Mouse (Mus musculus) limb, embryonic 13.5 days (tissue): ENCODE measurements around the gene Fut1. TPM values are rescaled to one million over a fixed set of nuclear protein-coding genes. Genes with fewer than 3 reads are reported as not detected.

Experiments used
- ATAC-seq: fragments of 200-750 bp; cut with Nextera tagmentation; 2 replicates; pipeline ENCODE4 v1.8.0; 2017; ENCODE audit warnings: low read depth, moderate number of reproducible peaks, moderate TSS enrichment; ENCODE audit not compliant: low FRiP score
- H3K27ac ChIP-seq: fragments of 300-500 bp; sonication (generic); 2 replicates; pipeline ENCODE4 v1.5.1; 2015; ENCODE audit warnings: inconsistent platforms, mild to moderate bottlenecking, moderate library complexity
- H3K27me3 ChIP-seq: fragments of 300-500 bp; sonication (generic); 2 replicates; pipeline ENCODE4 v1.6.1; 2015; ENCODE audit warnings: mild to moderate bottlenecking, inconsistent platforms
- H3K36me3 ChIP-seq: fragments of 300-500 bp; sonication (generic); 2 replicates; pipeline ENCODE4 v1.6.1; 2015; ENCODE audit warnings: inconsistent platforms, mild to moderate bottlenecking, moderate library complexity
- H3K4me1 ChIP-seq: fragments of 300-500 bp; sonication (generic); 2 replicates; pipeline ENCODE4 v1.6.1; 2015; ENCODE audit warnings: inconsistent platforms
- H3K4me2 ChIP-seq: fragments of 300-500 bp; sonication (generic); replicated peaks from 2 replicates; pipeline ENCODE4 v1.6.1; 2015; ENCODE audit warnings: inconsistent platforms, mild to moderate bottlenecking, moderate library complexity
- H3K4me3 ChIP-seq: fragments of 300-500 bp; sonication (generic); 2 replicates; pipeline ENCODE4 v1.5.1; 2015; ENCODE audit warnings: moderate library complexity, mild to moderate bottlenecking, inconsistent platforms
- H3K9ac ChIP-seq: fragments of 300-500 bp; sonication (generic); 2 replicates; pipeline ENCODE4 v1.6.1; 2015; ENCODE audit warnings: mild to moderate bottlenecking, inconsistent platforms
- H3K9me3 ChIP-seq: fragments of 300-500 bp; sonication (generic); 2 replicates; pipeline ENCODE4 v1.6.1; 2016; ENCODE audit warnings: inconsistent platforms
- WGBS: fragments of 180-500 bp; shearing (Covaris S2); methylation state at CpG from one replicate; pipeline ENCODE4 v1.1.7; 2015; 5-methylcytosine and 5-hydroxymethylcytosine counted together
- polyA plus RNA-seq: library from polyadenylated mRNA; unstranded; fragments of >200 nt; fragmentation: Nextera tagmentation; extraction: Ambion mirVana; gene quantifications from 2 replicates; pipeline ENCODE4 v1.2.1, GENCODE M21; 2015

Gene Fut1
- polyA plus RNA-seq, 1 experiment from 2014 or later, result 0.29 TPM

GRCm38 (mm10) chr7:45666161-45666560 lies 49.1 kb downstream of the Fut1 start, which contains the start of gene Fut2:
Gene Fut2 (minus strand): TSS chr7:45666394.
- no peak for ATAC-seq
- Histone ChIP-seq H3K4me1 (0 out of 2 replicates have a peak, but pooled peaks cover 5% of the 10 kb centered on the region), H3K9ac (no peak within 1 kb of the TSS), H3K27me3 (0 out of 2 replicates have a peak, but pooled peaks cover 2% of the 10 kb centered on the region), H3K4me2 (no peak within 1 kb of the TSS), H3K36me3 (no peaks in the 10 kb centered on the region), H3K4me3 (no peak within 1 kb of the TSS), H3K27ac (no peak within 1 kb of the TSS), H3K9me3 (peaks cover 5% of the 10 kb centered on the region; the same call in 1 of the 2 replicates)
- WGBS, result 82% methylated on average over 7 of the region's 7 CpGs

GRCm38 (mm10) chr7:45667761-45668160 lies 50.7 kb downstream of the Fut1 start:
- ATAC-seq, result no peak
- H3K9ac ChIP-seq, result no peak overlapping the region
- H3K4me3 ChIP-seq, result no peak overlapping the region
- H3K4me2 ChIP-seq, result no peak overlapping the region
- no peak overlapping the region for H3K27ac ChIP-seq
- no peaks in the 10 kb centered on the region for H3K36me3 ChIP-seq
- H3K4me1 ChIP-seq, result 0 out of 2 replicates have a peak, but pooled peaks cover 5% of the 10 kb centered on the region
- peaks cover 5% of the 10 kb centered on the region; the same call in 1 of the 2 replicates for H3K9me3 ChIP-seq
- 0 out of 2 replicates have a peak, but pooled peaks cover 2% of the 10 kb centered on the region for H3K27me3 ChIP-seq
- 74% methylated on average over 14 of the region's 14 CpGs for WGBS

DNA sequence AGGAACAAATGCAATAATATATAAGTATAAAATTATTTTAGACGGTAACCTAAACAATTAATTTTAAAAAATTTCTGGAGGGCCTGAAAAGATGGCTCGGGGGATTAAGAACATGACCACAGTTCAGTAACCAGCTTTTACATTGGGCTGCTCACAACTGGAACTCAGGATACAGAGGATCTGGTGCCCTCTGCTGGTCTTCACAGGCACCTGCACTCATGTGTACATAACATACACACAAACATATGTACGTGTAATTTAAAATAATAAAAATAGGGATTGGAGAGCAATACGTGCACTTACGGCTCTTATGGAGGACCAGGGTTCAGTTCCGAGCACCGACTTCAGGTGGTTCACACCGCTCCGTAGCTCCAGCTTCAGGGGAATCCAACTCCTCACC lies 51.8 kb downstream of the Fut1 start:
- Histone ChIP-seq H3K36me3 (no peaks in the 10 kb centered on the region), H3K27ac (no peak overlapping the region), H3K27me3 (0 out of 2 replicates have a peak, but pooled peaks cover 2% of the 10 kb centered on the region), H3K4me1 (0 out of 2 replicates have a peak, but pooled peaks cover 5% of the 10 kb centered on the region), H3K4me3 (no peak overlapping the region), H3K4me2 (no peak overlapping the region), H3K9me3 (peaks cover 5% of the 10 kb centered on the region; the same call in 1 of the 2 replicates), H3K9ac (no peak overlapping the region)
- ATAC-seq, result no peak
- 94% methylated on average over 9 of the region's 9 CpGs for WGBS

Other genes with a start within 250 kb of the Fut1 start
- gene Lin7b, start 246.7 kb upstream of the Fut1 start, polyA plus RNA-seq, result 1.4 and 2.5 TPM in 2 replicates
- 262 and 283 TPM in 2 replicates for gene Snrnp70, start 221.5 kb upstream of the Fut1 start, polyA plus RNA-seq
- 0.09 TPM in 1 of 2 replicates, not detected in the other for gene Kcna7, start 211.6 kb upstream of the Fut1 start, polyA plus RNA-seq
- gene Ntf5, start 203.6 kb upstream of the Fut1 start, polyA plus RNA-seq, result 3.0 and 3.2 TPM in 2 replicates
- gene Lhb, start 196.5 kb upstream of the Fut1 start, polyA plus RNA-seq, result 0.40 TPM in 1 of 2 replicates, not detected in the other
- 41.7 and 45.9 TPM in 2 replicates for gene Gys1, start 182.4 kb upstream of the Fut1 start, polyA plus RNA-seq
- 142 and 144 TPM in 2 replicates for gene Ruvbl2, start 179.2 kb upstream of the Fut1 start, polyA plus RNA-seq
- gene Ftl1, start 157.4 kb upstream of the Fut1 start, polyA plus RNA-seq, result 5,430 and 5,479 TPM in 2 replicates
- 167 and 170 TPM in 2 replicates for gene Bax, start 150.4 kb upstream of the Fut1 start, polyA plus RNA-seq
- gene Tulp2, start 135.4 kb upstream of the Fut1 start, polyA plus RNA-seq, result 1.0 and 1.2 TPM in 2 replicates
- gene Gm45808, start 130.5 kb upstream of the Fut1 start, polyA plus RNA-seq, result not detected in 2 replicates
- 2.9 and 4.0 TPM in 2 replicates for gene Dhdh, start 128.5 kb upstream of the Fut1 start, polyA plus RNA-seq
- 215 TPM in 2 replicates for gene Nucb1, start 106.9 kb upstream of the Fut1 start, polyA plus RNA-seq
- 27.5 and 28.8 TPM in 2 replicates for gene Ppp1r15a, start 91.0 kb upstream of the Fut1 start, polyA plus RNA-seq
- gene Plekha4, start 91.0 kb upstream of the Fut1 start, polyA plus RNA-seq, result 3.3 and 4.9 TPM in 2 replicates
- gene Hsd17b14, start 62.4 kb upstream of the Fut1 start, polyA plus RNA-seq, result 0.43 and 0.98 TPM in 2 replicates
- 55.7 and 59.5 TPM in 2 replicates for gene Bcat2, start 47.1 kb upstream of the Fut1 start, polyA plus RNA-seq
- 0.41 and 0.56 TPM in 2 replicates for gene Fgf21, start 1.8 kb upstream of the Fut1 start, polyA plus RNA-seq
- 0.11 TPM in 1 of 2 replicates, not detected in the other for gene Izumo1, start 4.5 kb downstream of the Fut1 start, polyA plus RNA-seq
- 7.7 and 9.5 TPM in 2 replicates for gene Rasip1, start 10.2 kb downstream of the Fut1 start, polyA plus RNA-seq
- 11.4 TPM in 2 replicates for gene Mamstr, start 22.7 kb downstream of the Fut1 start, polyA plus RNA-seq
- gene Fut2, start 49.1 kb downstream of the Fut1 start, polyA plus RNA-seq, result 0.47 and 0.74 TPM in 2 replicates
- gene Ntn5, start 66.7 kb downstream of the Fut1 start, polyA plus RNA-seq, result 0.23 and 0.24 TPM in 2 replicates
- gene Sec1, start 77.1 kb downstream of the Fut1 start, polyA plus RNA-seq, result 0.45 and 0.55 TPM in 2 replicates
- 12.2 and 12.5 TPM in 2 replicates for gene Car11, start 82.6 kb downstream of the Fut1 start, polyA plus RNA-seq
- gene Dbp, start 87.8 kb downstream of the Fut1 start, polyA plus RNA-seq, result 4.5 and 6.2 TPM in 2 replicates
- 1,016 and 1,039 TPM in 2 replicates for gene Rpl18, start 98.2 kb downstream of the Fut1 start, polyA plus RNA-seq
- gene Sphk2, start 100.7 kb downstream of the Fut1 start, polyA plus RNA-seq, result 33.4 and 36.0 TPM in 2 replicates
- 0.61 and 1.0 TPM in 2 replicates for gene Fam83e, start 103.9 kb downstream of the Fut1 start, polyA plus RNA-seq
- not detected in 2 replicates for gene Spaca4, start 108.5 kb downstream of the Fut1 start, polyA plus RNA-seq
- 4.3 and 4.9 TPM in 2 replicates for gene Lmtk3, start 166.4 kb downstream of the Fut1 start, polyA plus RNA-seq
- 3.1 and 3.7 TPM in 2 replicates for gene Sult2b1, start 167.4 kb downstream of the Fut1 start, polyA plus RNA-seq
- gene Cyth2, start 197.3 kb downstream of the Fut1 start, polyA plus RNA-seq, result 135 and 137 TPM in 2 replicates
- 2.1 TPM in 2 replicates for gene Kcnj14, start 207.5 kb downstream of the Fut1 start, polyA plus RNA-seq
- 69.1 and 71.6 TPM in 2 replicates for gene Grwd1, start 213.7 kb downstream of the Fut1 start, polyA plus RNA-seq